Mouse (Mus musculus) MEL (cell line): ENCODE results near the gene Shtn1. TPM values are rescaled to one million over a fixed set of nuclear protein-coding genes. Genes with fewer than 3 reads are reported as not detected.

Source experiments
- DNase-seq: peaks from one replicate; pipeline ENCODE4 v3.0.0; 2011; ENCODE audit warnings: low read depth, low spot score
- H3K27ac ChIP-seq: 2 replicates; pipeline ENCODE4 v1.5.1; 2012; ENCODE audit warnings: low read depth, mild to moderate bottlenecking, control low read depth, low read length, moderate library complexity; ENCODE audit not compliant: control insufficient read depth
- H3K27me3 ChIP-seq, 2 experiments: fragments of 150-350 bp in 1 of 2; sonication (generic) in 1 of 2; 2 replicates each; pipeline ENCODE4 v1.6.1; 2012; ENCODE audit warnings: low read length in 2 of 2, mild to moderate bottlenecking in 2 of 2, improper control_type of control experiment in 1 of 2, moderate library complexity in 1 of 2; ENCODE audit not compliant: insufficient read depth in 2 of 2, control insufficient read depth in 1 of 2
- H3K36me3 ChIP-seq, 2 experiments: 2 replicates each; pipeline ENCODE4 v1.6.1; 2012 to 2014; ENCODE audit warnings: low read length in 2 of 2, improper control_type of control experiment in 1 of 2, inconsistent platforms in 1 of 2, mild to moderate bottlenecking in 1 of 2; ENCODE audit not compliant: insufficient read depth in 2 of 2, control insufficient read depth in 1 of 2
- H3K4me1 ChIP-seq, 2 experiments: fragments of 150-350 bp in 1 of 2; sonication (generic) in 1 of 2; 2 replicates each; pipeline ENCODE4 v1.6.1; 2012; ENCODE audit warnings: low read length in 2 of 2, improper control_type of control experiment in 1 of 2, mild to moderate bottlenecking in 1 of 2; ENCODE audit not compliant: insufficient read depth in 2 of 2, control insufficient read depth in 1 of 2
- H3K4me3 ChIP-seq, 2 experiments: fragments of 150-350 bp in 1 of 2; sonication (generic) in 1 of 2; 2 replicates each; pipeline ENCODE4 v1.5.1; 2012; ENCODE audit warnings: low read depth in 2 of 2, low read length in 2 of 2, mild to moderate bottlenecking in 2 of 2, moderate library complexity in 2 of 2, control low read depth in 1 of 2, improper control_type of control experiment in 1 of 2; ENCODE audit not compliant: control insufficient read depth in 1 of 2, insufficient read depth in 1 of 2
- H3K79me2 ChIP-seq: 2 replicates; pipeline ENCODE4 v1.6.1; 2012; ENCODE audit warnings: mild to moderate bottlenecking, low read length, moderate library complexity; ENCODE audit not compliant: control insufficient read depth, poor library complexity, insufficient read depth
- H3K9ac ChIP-seq: 2 replicates; pipeline ENCODE4 v1.6.1; 2012; ENCODE audit warnings: low read depth, mild to moderate bottlenecking, control low read depth, low read length, moderate library complexity; ENCODE audit not compliant: control insufficient read depth, poor library complexity, severe bottlenecking
- H3K9me3 ChIP-seq: fragments of 150-350 bp; sonication (generic); replicated peaks from 2 replicates; pipeline ENCODE4 v1.6.1; 2012; ENCODE audit warnings: mild to moderate bottlenecking, low read length, improper control_type of control experiment, moderate library complexity; ENCODE audit not compliant: insufficient read depth
- BHLHE40 ChIP-seq: IDR thresholded peaks from 2 replicates; pipeline ENCODE4 v1.6.1; 2012; ENCODE audit warnings: low read depth, mild to moderate bottlenecking, inconsistent platforms, low read length, improper control_type of control experiment, borderline replicate concordance
- CHD2 ChIP-seq: IDR thresholded peaks from 2 replicates; pipeline ENCODE4 v1.6.1; 2011; ENCODE audit warnings: low read length, improper control_type of control experiment
- CTCF ChIP-seq, 3 experiments: IDR thresholded peaks in 2 of 3; conservative IDR thresholded peaks in 1 of 3; 2 replicates each; pipeline ENCODE4 v1.5.1; 2011 to 2012; ENCODE audit warnings: low read length in 3 of 3, low read depth in 2 of 3, mild to moderate bottlenecking in 2 of 3, improper control_type of control experiment in 1 of 3, inconsistent platforms in 1 of 3, mixed read lengths in 1 of 3, moderate library complexity in 1 of 3; ENCODE audit not compliant: control insufficient read depth in 1 of 3, insufficient read depth in 1 of 3, poor library complexity in 1 of 3, severe bottlenecking in 1 of 3
- E2F4 ChIP-seq: IDR thresholded peaks from 2 replicates; pipeline ENCODE4 v1.6.1; 2011; ENCODE audit warnings: low read depth, low read length, improper control_type of control experiment, borderline replicate concordance
- ELF1 ChIP-seq: IDR thresholded peaks from 2 replicates; pipeline ENCODE4 v1.6.1; 2014; ENCODE audit warnings: low read depth, mild to moderate bottlenecking, inconsistent platforms, low read length, improper control_type of control experiment, moderate library complexity
- EP300 ChIP-seq, 2 experiments: IDR thresholded peaks; 2 replicates each; pipeline ENCODE4 v1.6.1; 2011; ENCODE audit warnings: improper control_type of control experiment in 2 of 2, low read length in 2 of 2, low read depth in 1 of 2, mild to moderate bottlenecking in 1 of 2
- ETS1 ChIP-seq: IDR thresholded peaks from 2 replicates; pipeline ENCODE4 v1.6.1; 2012; ENCODE audit warnings: low read depth, mild to moderate bottlenecking, inconsistent platforms, low read length, improper control_type of control experiment, moderate library complexity
- GABPA ChIP-seq: IDR thresholded peaks from 2 replicates; pipeline ENCODE4 v1.6.1; 2012; ENCODE audit warnings: low read depth, mild to moderate bottlenecking, inconsistent platforms, low read length, improper control_type of control experiment, moderate library complexity
- GATA1 ChIP-seq: IDR thresholded peaks from 2 replicates; pipeline ENCODE4 v1.6.1; 2011; ENCODE audit warnings: low read depth, low read length, improper control_type of control experiment
- JUND ChIP-seq: IDR thresholded peaks from 2 replicates; pipeline ENCODE4 v1.6.1; 2011; ENCODE audit warnings: low read depth, mild to moderate bottlenecking, improper control_type of control experiment, low read length
- MAFK ChIP-seq: IDR thresholded peaks from 2 replicates; pipeline ENCODE4 v1.6.1; 2011; ENCODE audit warnings: low read depth, mild to moderate bottlenecking, low read length, improper control_type of control experiment, borderline replicate concordance
- MAX ChIP-seq: IDR thresholded peaks from 2 replicates; pipeline ENCODE4 v1.6.1; 2011; ENCODE audit warnings: low read length, improper control_type of control experiment
- MAZ ChIP-seq: IDR thresholded peaks from 2 replicates; pipeline ENCODE4 v1.6.1; 2012; ENCODE audit warnings: low read depth, mild to moderate bottlenecking, inconsistent platforms, low read length, improper control_type of control experiment
- MXI1 ChIP-seq: IDR thresholded peaks from 2 replicates; pipeline ENCODE4 v1.6.1; 2011; ENCODE audit warnings: mild to moderate bottlenecking, low read depth, low read length, improper control_type of control experiment
- POLR2AphosphoS2 ChIP-seq: IDR thresholded peaks from 2 replicates; pipeline ENCODE4 v1.6.1; 2011; ENCODE audit warnings: low read length, improper control_type of control experiment
- RAD21 ChIP-seq: IDR thresholded peaks from 2 replicates; pipeline ENCODE4 v1.6.1; 2011; ENCODE audit warnings: mild to moderate bottlenecking, low read depth, low read length, improper control_type of control experiment
- SMC3 ChIP-seq: IDR thresholded peaks from 2 replicates; pipeline ENCODE4 v1.6.1; 2011; ENCODE audit warnings: low read depth, low read length, improper control_type of control experiment
- TCF12 ChIP-seq: IDR thresholded peaks from 2 replicates; pipeline ENCODE4 v1.6.1; 2014; ENCODE audit warnings: low read depth, mild to moderate bottlenecking, inconsistent platforms, low read length, improper control_type of control experiment, moderate library complexity
- UBTF ChIP-seq: IDR thresholded peaks from 2 replicates; pipeline ENCODE4 v1.6.1; 2012; ENCODE audit warnings: low read depth, mild to moderate bottlenecking, inconsistent platforms, low read length, improper control_type of control experiment, moderate library complexity, borderline replicate concordance; ENCODE audit not compliant: insufficient read depth
- USF1 ChIP-seq: IDR thresholded peaks from 2 replicates; pipeline ENCODE4 v1.6.1; 2014; ENCODE audit warnings: low read depth, mild to moderate bottlenecking, inconsistent platforms, low read length, improper control_type of control experiment, moderate library complexity
- USF2 ChIP-seq, 2 experiments: IDR thresholded peaks; 2 replicates each; pipeline ENCODE4 v1.6.1; 2011 to 2012; ENCODE audit warnings: improper control_type of control experiment in 2 of 2, low read length in 2 of 2, borderline replicate concordance in 1 of 2, inconsistent platforms in 1 of 2, low read depth in 1 of 2, mild to moderate bottlenecking in 1 of 2; ENCODE audit not compliant: insufficient read depth in 1 of 2
- ZC3H11A ChIP-seq: IDR thresholded peaks from 2 replicates; pipeline ENCODE4 v1.6.1; 2012; ENCODE audit warnings: low read depth, mild to moderate bottlenecking, inconsistent platforms, low read length, improper control_type of control experiment
- ZMIZ1 ChIP-seq: IDR thresholded peaks from 2 replicates; pipeline ENCODE4 v1.6.1; 2012; ENCODE audit warnings: low read depth, mild to moderate bottlenecking, inconsistent platforms, low read length, improper control_type of control experiment, moderate library complexity
- ZNF384 ChIP-seq: IDR thresholded peaks from 2 replicates; pipeline ENCODE4 v1.6.1; 2012; ENCODE audit warnings: low read depth, mild to moderate bottlenecking, inconsistent platforms, low read length, improper control_type of control experiment
- polyA plus RNA-seq, 2 experiments: library from polyadenylated mRNA; stranded (reverse) in 1 of 2; unstranded in 1 of 2; fragments of >175 nt in 1 of 2; fragments of >200 nt in 1 of 2; gene quantifications; 2 replicates each; pipeline versions ENCODE4 v1.2.1 to v1.2.4; 2012; ENCODE audit warnings: low replicate concordance in 2 of 2, low read depth in 1 of 2; ENCODE audit not compliant: insufficient read length in 2 of 2, insufficient read depth in 1 of 2, missing spikeins in 1 of 2
- total RNA-seq: library from RNA; depleted of rRNA; stranded (reverse); fragments of 300-350 nt; gene quantifications from 2 replicates; pipeline ENCODE4 v1.2.3, GENCODE M21; 2012

Shtn1 gene
- total and polyA plus RNA-seq, 3 experiments: 0.17 TPM; not detected in 2

DNA sequence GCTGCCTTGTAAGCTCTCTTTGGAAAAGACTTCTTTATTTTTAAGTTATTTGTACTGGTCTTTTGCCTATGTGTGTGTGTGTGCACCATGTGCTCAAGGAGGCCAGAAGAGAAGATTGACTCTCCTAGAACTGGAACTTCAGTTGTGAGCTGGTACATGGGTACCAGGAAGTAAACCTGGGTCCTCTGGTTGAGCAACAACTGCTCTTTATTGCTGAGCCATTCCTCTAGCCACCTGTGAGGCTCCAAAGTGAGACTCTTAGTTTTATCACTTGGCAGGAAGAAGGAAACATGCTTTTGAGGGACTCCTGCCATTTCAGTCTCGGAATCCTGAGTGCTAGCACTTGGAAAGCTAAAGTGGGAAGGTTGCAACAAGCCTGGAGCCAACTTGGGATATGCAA lies 14.4 kb upstream of the Shtn1 start:
- no peaks in the 10 kb centered on the region for H3K27me3 ChIP-seq
- no peaks in the 10 kb centered on the region for H3K36me3 ChIP-seq
- no peaks in the 10 kb centered on the region for H3K4me1 ChIP-seq
- no peak overlapping the region for H3K27ac ChIP-seq
- no peaks in the 10 kb centered on the region for H3K9me3 ChIP-seq
- H3K9ac ChIP-seq: no peak overlapping the region
- DNase-seq: no peak
- no peak overlapping the region for H3K4me3 ChIP-seq
- TF ChIP-seq ELF1: no peak
- TF ChIP-seq E2F4: no peak
- TF ChIP-seq TCF12: no peak
- TF ChIP-seq CHD2: no peak
- no peak for TF ChIP-seq GABPA
- no peak for TF ChIP-seq ZNF384
- TF ChIP-seq BHLHE40: no peak
- no peak for TF ChIP-seq JUND
- TF ChIP-seq MXI1: no peak
- no peak for TF ChIP-seq USF1
- TF ChIP-seq ZC3H11A: no peak
- TF ChIP-seq MAX: no peak
- no peak for TF ChIP-seq ETS1
- no peak for TF ChIP-seq CTCF (IDR thresholded peaks at IDR 0.05 in 2 of 3, conservative IDR thresholded peaks at IDR 0.05 in 1 of 3; ENCODE audit: control insufficient read depth in 1 of 3, insufficient read depth in 1 of 3, low read depth in 2 of 3, low read length in 3 of 3, poor library complexity in 1 of 3, severe bottlenecking in 1 of 3)
- no peak for TF ChIP-seq POLR2AphosphoS2
- no peak for TF ChIP-seq ZMIZ1
- TF ChIP-seq EP300 (IDR thresholded peaks at IDR 0.05; ENCODE audit: low read depth in 1 of 2, low read length in 2 of 2): no peak
- no peak for TF ChIP-seq UBTF
- TF ChIP-seq USF2 (IDR thresholded peaks at IDR 0.05; ENCODE audit: borderline replicate concordance in 1 of 2, insufficient read depth in 1 of 2, low read depth in 1 of 2, low read length in 2 of 2): no peak
- TF ChIP-seq SMC3: no peak
- TF ChIP-seq, all 39 proteins: peak for 0
- no peaks in the 10 kb centered on the region for H3K79me2 ChIP-seq

DNA sequence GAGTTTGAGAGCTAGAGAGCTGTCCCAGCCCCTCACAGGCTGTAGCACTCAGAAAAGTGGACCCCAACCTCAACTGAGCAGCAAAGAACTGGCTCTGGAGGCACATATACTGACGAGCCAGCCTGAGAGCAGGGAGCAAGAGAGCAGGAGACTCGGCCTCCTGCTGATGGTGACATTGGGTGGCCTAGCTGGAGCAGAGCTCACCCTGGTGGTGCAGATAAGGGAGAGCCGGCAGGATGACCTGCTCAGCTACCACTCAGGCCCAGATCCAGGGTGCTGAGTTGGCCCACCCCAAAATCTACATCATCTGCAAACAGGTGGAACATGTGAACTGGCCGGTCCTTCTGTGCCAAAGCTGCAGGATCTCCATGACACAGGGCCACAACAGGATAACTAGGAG lies 8.4 kb upstream of the Shtn1 start:
- Histone ChIP-seq H3K36me3 (no peaks in the 10 kb centered on the region), H3K9ac (no peak overlapping the region), H3K27ac (no peak overlapping the region), H3K9me3 (no peaks in the 10 kb centered on the region), H3K4me3 (no peak overlapping the region), H3K79me2 (no peaks in the 10 kb centered on the region), H3K27me3 (no peaks in the 10 kb centered on the region; a peak in 1 of 4 replicates), H3K4me1 (no peaks in the 10 kb centered on the region)
- DNase-seq: no peak
- TF ChIP-seq ZMIZ1 (no peak), MAFK (no peak), BHLHE40 (no peak), TCF12 (no peak), RAD21 (no peak), MAZ (no peak), GATA1 (no peak), MAX (no peak), ZNF384 (no peak), UBTF (no peak), POLR2AphosphoS2 (no peak)
